Comparison of ENCODE assay signal across 8 mouse cellular contexts in genomic region chr9:72699702-72700101, GRCm38 (mm10). TPM values are rescaled to one million over a fixed set of nuclear protein-coding genes. Genes with fewer than 3 reads are reported as not detected.
DNase-seq lines count a peak whose midpoint lies in the region.

No protein-coding gene starts in this region.

- intact Hi-C loops in heart, postnatal 14 days (cut with DNase I) = no loop called here
- intact Hi-C loops in left cerebral cortex, postnatal 10 days (cut with DNase I) = no loop called here

- peak; percentile 42 to 68 for DNase-seq in adrenal gland, adult (ENCODE audit: inconsistent age in 2 of 2, low spot score in 1 of 2)
- DNase-seq in adrenal gland, adult 18-20 months (ENCODE audit: low spot score in 2 of 2) = no peak
- peak; percentile 10 for DNase-seq in retina, postnatal 1 day
- DNase-seq in retina, embryonic 14.5 days (ENCODE audit: low spot score) = no peak
- DNase-seq in heart, postnatal 14 days = peak; percentile 44 to 63
- DNase-seq in spleen, postnatal 14 days (ENCODE audit: low spot score in 2 of 2) = peak; percentile 15 to 21
- no peak for DNase-seq in left cerebral cortex, postnatal 10 days (ENCODE audit: extremely low spot score in 1 of 2, low spot score in 2 of 2)
- DNase-seq in forebrain, embryonic 10.5 days (ENCODE audit: extremely low spot score, low spot score) = no peak

- H3K4me3 ChIP-seq in forebrain, embryonic 10.5 days = no peak overlapping the region

- no peaks in the 10 kb centered on the region for H3K9me3 ChIP-seq in forebrain, embryonic 10.5 days

- H3K27me3 ChIP-seq in forebrain, embryonic 10.5 days (ENCODE audit: poor library complexity, severe bottlenecking) = no peaks in the 10 kb centered on the region

- H3K36me3 ChIP-seq in forebrain, embryonic 10.5 days (replicated peaks) = peaks cover 99% of the 10 kb centered on the region

- no peak overlapping the region for H3K27ac ChIP-seq in forebrain, embryonic 10.5 days

- WGBS in forebrain, embryonic 10.5 days = 85% methylated on average over 3 of the region's 3 CpGs

- peaks cover 4% of the 10 kb centered on the region; the same call in 1 of the 2 replicates for H3K4me1 ChIP-seq in forebrain, embryonic 10.5 days

RNA-seq across cellular contexts. Expression of gene Nedd4, which starts 37.6 kb away (rescaled TPM):
- 100 to 1,000 TPM; 376 to 378 TPM for total RNA-seq in adrenal gland, adult 18-20 months (2021)
- 100 to 1,000 TPM; 405 to 416 TPM for total RNA-seq in heart, postnatal 14 days (2021)
- total RNA-seq in left cerebral cortex, postnatal 10 days (2021) = 100 to 1,000 TPM; 338 to 346 TPM
- polyA plus RNA-seq in forebrain, embryonic 10.5 days (2016; fragmentation: Nextera tagmentation; extraction: Ambion mirVana) = 634 and 643 TPM in 2 replicates

Comparison
In these comparisons a context has a peak if more than half of its experiments do, and no peak if none do; other contexts are left out.
1. DNase-seq: peak in adrenal gland, adult (2 of 2), retina, postnatal 1 day (single experiment), heart, postnatal 14 days (2 of 2) and spleen, postnatal 14 days (2 of 2); none in adrenal gland, adult 18-20 months (0 of 2), retina, embryonic 14.5 days (single experiment), left cerebral cortex, postnatal 10 days (0 of 2) and forebrain, embryonic 10.5 days (single experiment).